Mouse (Mus musculus): ENCODE data around the gene Zmynd10.
"Not testable (repeated sequence)": the region's sequence is repeated elsewhere in the genome, so short reads cannot be mapped to it uniquely, and the experiment has no call there.

Zmynd10 gene

DNA sequence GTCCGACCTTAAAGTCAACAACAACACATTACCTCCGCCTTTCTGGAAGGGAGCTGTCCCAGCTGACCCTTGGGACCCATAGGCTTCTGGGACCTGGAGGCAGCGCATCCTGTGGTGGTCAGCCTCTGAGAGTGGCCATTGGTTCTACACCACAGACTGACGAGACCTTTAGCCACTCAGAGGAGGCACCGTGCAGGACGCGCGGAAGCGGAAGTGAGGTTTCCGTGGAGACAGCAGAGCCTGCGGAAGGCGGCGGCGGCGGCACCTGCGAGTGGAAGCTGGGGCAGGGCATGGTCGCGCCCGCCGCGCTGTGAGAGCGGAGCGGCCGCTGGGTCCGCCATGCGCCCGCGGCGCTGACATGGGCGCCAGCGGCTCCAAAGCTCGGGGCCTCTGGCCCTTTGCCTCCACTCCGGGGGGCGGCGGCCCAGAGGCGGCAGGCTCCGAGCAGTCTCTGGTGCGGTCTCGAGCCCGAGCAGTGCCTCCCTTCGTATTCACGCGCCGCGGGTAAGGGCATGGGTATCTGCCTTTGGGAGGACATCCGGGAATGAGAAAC, 16.0 kb downstream of the Zmynd10 start, which contains the start of gene Tusc2:
Tusc2 (plus strand) TSS at position 227 of the 553 bp plus-strand sequence.
- peak; percentile 87 for DNase-seq

DNA sequence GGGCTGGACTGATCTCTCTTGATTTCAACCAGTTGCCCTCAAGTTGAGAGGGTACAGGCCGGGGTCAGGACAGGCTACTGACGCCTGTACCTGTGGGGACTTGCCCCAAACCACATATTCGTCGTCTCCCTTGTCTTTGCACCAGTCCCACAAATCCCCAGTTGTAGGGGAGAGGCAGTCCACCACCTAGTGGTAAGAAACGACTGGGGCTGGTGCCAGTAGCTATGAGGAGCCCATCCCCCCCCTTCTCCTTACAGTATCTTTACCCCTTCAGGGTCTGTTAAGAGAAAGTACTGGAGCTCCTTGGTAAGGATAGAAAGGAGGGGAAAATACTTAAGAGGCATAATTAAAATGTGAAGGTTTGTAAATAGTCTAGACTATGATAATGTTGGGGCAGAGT, 18.5 kb downstream of the Zmynd10 start:
- not testable (repeated sequence) for DNase-seq

DNA sequence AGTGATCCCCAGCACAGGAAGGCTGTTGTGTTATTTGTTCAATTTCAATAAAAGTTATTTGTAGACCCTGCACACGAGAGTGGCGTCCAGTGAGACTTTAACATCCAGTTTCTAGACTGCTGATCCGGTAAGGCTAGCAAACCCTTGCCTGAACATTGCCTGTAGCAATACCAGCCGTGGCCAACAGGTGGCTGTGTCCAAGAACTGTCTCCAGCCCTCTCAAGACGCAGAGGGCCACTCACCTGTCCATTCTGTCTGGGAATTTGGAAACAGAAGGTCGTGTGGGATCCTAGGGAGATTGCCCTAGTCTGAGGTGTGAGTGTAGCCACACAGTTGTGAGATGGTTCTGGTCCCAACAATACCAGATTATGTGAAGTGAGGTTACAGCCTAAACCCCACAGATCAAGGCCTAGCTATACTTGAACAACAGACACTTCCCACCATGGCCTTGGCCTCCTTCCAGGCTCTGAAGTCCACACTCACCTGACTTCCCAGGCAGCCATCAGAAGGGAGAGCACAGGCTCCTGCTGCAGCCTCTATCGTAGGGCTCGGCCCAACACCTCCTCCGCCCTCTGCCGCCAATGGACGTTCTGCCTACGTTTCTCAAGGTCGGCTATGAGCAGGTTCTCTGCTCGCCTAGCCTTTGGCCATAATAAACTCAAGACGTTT, 19.1 kb downstream of the Zmynd10 start:
- peak; percentile 83 for DNase-seq

DNA sequence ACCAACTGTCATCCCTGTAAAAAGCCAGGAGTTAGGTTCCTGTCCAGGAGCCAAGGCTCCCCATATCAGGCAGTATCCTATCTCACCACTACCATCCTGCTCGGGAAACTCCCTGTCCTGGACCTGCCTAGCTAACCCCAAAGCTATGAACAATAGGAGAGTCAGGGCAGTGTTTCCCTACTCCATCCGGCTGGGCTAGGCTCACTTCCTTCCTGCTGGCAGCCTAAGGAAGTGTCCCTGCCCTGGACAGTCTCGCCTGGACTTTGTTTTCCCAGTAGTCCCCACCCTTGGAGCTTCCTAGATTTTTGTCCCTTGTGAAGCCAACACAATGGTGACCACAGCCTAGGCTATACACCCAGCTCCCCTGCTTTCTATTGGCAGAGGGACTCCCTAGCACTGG, 19.8 kb downstream of the Zmynd10 start:
- no peak for DNase-seq

DNA sequence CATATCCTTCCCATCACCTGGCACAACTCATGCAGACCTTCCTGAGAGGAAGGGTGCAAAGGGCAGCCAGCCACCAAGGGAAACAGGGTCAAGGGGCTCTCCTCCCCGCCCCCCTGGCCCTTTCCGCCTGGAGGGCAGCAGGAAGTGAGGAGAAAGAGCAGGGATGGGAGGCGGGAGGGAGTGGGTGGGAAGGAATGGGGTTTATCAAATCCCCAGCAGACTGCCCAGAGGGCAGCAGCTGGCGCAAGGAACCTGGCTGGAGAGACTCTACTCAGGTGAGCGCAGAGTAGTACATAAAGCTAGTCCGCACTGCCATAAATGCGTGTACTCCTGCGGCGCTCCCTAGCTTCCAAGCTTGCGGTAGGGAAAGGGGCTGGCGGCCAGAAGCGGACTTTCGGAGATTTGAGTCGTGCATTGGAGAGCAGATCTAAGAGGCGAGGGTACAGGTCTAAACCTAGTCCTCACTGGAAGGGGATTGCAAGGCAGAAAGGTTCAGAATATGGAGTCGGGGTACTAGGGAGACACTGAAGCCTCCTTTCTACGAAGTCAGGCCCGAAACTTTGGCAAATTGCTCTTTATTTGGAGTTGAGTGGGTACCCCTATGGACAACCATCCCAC, 20.7 kb downstream of the Zmynd10 start, which contains the start of gene Hyal2:
Hyal2 (plus strand) TSS at position 244 of the 618 bp plus-strand sequence.
- no peak for DNase-seq

DNA sequence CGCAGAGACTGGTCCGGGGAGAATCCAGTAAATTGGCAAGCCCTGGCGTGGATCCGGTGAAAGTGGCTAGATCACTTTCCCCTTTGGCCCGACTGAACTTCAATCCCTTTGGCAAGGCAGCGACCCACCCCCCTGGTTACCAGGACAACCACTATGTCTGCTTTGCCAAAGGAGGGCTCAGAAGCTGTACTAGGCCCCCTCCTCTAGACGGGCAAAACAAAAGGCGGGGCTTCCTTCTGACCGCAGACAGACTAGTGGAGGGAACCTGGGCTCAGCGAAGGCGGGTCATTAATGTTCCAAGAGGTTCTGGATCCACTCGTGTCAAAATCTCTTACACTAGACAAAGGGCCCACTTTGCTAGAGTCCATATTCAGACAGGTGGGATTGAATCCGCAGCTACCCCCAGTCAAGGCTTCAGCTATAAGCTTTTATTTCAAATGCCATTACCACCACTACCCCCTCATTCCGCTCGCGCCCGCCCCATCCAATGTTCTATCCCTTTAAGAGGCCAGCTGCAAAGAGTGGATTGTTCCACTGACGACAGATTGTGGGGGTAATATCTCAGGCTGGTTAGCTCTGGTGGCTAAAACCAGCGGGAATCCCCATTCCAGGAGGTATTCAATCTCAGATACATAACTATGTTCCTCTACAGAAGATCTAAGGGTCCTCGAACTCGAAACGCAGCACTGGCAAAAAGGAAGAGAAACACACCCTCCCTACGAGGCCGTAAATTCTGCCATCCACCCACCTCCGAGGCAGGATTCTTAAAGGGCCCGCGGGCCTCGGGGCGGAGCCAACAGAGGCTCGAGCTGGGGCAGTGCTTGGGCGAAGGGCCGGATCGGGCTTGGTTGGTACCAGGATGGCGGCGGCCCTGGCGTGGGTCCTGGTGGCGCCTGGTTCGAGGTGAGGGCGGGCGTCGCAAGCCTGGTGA, 21.5 kb downstream of the Zmynd10 start:
- peak; percentile 78 for DNase-seq

DNA sequence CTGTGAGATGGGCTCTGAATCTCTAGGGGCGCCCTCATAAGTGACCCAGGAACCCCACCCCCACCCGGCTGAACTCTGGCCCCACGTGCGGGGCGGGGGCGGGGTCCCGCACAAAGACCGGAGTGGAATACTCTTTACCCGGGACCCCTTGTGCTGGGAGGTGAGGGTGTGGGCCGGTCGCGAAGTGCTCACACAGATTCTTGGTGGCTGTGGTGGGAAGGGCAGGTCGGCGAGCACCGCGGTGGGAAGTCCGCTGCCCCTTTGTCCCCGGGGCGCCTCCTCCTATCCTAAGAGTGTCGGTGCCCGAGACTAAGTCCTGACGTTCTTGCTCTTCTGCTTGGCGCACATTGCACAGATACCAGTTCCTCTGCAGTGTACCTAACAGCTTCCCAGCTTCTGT, 22.2 kb downstream of the Zmynd10 start:
- DNase-seq, result no peak

DNA sequence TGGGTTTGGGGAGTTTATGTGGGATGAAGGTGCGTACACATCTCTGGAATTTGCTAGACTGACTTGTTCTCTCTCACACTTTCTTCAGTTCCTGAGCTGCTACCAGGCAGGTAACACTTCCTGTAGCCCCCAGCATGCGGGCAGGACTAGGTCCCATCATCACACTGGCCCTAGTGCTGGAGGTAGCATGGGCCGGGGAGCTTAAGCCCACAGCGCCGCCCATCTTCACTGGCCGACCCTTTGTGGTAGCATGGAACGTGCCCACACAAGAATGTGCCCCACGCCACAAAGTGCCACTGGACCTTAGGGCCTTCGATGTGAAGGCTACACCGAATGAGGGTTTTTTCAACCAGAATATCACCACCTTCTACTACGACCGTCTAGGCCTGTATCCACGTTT, 22.9 kb downstream of the Zmynd10 start:
- DNase-seq, result no peak

DNA sequence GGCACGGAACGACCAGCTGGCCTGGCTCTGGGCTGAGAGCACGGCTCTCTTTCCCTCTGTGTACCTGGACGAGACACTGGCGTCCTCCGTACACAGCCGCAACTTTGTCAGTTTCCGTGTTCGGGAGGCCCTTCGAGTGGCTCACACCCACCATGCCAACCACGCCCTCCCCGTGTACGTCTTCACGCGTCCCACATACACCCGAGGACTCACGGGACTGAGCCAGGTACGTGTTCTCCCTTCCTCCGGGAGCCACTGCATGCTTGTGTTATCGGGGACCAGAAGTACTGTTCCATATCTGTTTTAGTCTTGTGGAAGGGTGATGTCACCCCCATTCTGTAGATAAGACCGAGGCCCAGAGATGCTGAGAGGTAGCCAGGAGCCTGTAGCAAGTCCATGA, 23.7 kb downstream of the Zmynd10 start:
- DNase-seq, result no peak

DNA sequence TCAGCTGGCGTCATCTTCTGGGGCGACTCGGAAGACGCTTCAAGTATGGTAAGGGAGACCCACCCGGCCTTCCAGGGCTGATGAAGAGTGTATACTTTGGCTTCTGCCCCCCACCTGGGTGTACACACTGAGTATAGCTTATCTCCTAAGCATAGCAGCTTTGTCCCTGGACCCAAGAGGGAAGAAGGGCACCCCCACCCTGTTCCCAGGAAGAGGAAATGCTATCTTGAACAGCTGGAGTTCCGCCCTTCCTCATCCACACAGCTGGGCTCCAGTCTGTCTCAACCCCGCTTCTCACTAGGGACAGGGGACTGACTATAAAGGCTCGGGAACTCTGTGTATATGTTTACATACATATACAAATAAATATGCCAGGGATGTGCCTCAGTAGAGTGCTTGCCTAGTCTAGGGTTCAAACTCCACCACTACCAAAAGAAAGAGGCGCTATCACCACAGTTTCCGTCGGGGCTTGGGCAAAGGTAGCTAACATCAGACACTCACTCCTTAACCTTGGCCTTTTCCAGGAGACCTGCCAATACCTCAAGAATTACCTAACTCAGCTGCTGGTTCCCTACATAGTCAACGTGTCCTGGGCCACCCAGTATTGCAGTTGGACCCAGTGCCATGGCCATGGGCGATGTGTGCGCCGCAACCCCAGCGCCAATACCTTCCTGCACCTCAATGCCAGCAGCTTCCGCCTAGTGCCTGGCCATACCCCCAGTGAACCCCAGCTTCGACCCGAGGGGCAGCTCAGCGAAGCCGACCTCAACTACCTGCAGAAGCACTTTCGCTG, 24.6 kb downstream of the Zmynd10 start:
- DNase-seq, result no peak

DNA sequence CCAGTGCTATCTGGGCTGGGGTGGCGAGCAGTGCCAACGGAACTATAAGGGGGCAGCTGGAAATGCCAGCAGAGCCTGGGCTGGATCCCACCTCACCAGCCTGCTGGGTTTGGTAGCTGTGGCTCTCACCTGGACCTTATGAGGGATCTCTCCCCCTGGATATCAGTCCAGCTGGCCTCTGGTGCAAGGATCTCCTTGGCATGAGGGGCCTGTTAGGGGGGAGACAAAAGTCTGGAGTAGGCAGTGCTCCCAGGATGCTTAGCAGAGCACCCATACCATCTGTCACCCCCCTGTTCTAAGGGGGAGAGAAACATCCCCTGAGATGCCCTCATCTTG, 25.2 kb downstream of the Zmynd10 start:
- no peak for DNase-seq

DNA sequence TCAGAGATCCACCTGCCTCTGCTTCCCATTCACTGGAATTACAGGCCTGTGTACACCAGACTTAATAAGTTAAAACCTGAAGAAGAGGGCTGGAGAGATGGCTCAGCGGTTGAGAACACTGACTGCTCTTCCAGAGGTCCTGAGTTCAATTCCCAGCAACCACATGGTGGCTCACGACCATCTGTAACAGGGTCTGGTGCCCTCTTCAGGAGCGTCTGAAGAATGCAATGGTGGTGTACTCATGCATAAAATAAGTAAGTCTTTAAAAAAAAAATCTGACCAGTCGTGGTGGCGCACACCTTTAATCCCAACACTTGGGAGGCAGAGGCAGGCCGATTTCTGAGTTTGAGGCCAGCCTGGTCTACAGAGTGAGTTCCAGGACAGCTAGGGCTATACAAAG, 26.7 kb downstream of the Zmynd10 start:
- not testable (repeated sequence) for DNase-seq

DNA sequence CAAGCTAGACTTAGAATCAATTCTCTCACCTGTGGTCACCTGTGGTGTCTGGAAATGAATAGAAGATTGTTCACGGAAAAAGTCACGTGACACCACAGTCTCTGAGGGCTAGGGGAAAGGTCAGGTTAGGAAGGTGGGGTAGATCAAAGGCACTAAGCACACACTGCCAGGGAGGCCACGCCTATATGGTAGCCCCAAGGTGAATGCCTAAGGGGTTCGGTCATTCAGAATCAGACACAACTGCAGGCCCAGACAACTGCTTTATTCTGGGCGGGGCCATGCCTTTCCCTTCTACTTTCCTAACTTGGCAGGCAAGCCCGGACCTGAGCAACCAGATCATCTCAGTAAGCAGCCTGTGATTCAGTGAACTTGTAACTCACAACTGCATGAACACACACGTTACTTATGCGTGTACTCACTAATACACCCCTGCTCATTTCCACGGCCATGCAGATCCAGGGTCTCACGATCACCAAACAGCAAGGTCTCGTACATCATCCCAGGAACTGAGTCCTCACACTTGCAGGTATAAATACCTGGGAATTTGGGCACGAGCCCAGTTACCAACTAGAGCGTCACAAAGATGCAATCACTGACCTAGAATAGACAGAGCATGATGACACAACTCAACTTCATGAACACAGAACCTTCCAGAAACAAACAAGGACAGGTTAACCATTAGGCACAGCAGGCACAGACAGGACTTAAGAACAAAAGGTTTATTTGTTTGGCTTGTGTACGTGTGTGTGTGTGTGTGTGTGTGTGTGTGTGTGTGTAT, 28.7 kb downstream of the Zmynd10 start:
- DNase-seq, result no peak

DNA sequence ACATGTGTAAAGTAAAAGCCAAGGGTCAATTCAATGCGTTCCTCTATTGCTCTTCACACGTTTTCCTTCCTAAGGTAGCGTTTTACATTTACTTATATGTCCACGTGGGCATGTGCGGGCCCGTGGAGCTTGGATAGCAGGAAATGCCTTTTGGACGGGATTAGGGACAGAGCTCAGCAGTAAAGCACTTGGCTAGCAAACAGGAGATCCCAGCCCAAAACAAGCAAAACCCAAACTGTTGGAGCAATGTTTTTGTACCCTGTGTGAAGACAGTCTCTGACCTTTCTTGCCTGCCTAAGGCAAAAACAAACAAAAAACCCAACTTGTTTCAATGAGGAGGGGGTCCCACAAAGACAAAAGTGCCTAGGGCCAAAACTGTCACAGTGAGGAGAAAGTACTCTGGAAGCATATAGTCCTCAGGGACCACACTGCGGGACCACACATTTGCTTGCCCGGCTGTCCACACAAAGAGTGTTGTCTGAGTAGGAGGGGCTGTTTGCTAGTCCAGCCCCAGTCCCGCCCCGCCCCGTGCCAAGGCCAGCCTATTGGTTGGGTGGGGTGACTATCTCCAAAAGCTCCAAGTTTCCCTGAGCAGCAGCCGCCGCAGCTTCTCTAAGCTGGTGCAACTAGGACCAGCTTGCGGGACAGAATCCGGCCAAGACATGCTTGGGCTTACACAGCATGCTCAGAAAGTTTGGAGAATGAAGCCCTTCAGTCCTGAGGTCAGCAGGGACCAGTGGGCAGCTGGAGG, 29.4 kb downstream of the Zmynd10 start, which contains the start of gene Hyal1:
Hyal1 (plus strand) TSS at position 571 of the 751 bp plus-strand sequence.
- DNase-seq, result peak; percentile 68

DNA sequence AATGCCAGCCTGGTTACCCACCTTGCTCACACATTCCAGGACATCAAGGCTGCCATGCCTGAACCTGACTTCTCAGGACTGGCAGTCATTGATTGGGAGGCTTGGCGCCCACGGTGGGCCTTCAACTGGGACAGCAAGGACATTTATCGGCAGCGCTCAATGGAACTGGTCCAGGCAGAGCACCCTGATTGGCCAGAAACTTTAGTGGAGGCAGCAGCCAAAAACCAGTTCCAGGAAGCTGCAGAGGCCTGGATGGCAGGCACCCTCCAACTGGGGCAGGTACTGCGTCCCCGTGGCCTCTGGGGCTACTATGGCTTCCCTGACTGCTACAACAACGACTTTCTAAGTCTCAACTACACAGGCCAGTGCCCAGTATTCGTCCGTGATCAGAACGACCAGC, 30.8 kb downstream of the Zmynd10 start:
- no peak for DNase-seq

DNA sequence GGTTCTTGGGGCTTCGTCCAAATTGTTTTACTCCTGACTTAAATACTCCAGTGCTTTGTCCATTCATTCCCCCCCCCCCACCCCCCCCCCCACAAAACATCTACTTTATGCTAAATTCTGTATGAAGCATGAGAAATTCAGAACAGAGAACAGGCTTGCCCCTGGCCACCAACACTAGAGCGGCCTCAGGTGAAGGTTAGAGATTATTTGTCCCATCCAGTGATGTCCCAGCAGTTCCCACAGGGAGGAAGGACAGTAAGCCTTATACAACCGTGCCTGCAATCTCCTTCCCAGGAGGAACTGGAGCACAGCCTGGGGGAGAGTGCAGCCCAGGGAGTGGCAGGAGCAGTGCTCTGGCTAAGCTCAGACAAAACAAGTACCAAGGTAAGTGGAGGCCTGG, 31.5 kb downstream of the Zmynd10 start, which contains the start of gene Naa80:
Naa80 (plus strand) TSS at position 301 of the 400 bp plus-strand sequence.
- no peak for DNase-seq

DNA sequence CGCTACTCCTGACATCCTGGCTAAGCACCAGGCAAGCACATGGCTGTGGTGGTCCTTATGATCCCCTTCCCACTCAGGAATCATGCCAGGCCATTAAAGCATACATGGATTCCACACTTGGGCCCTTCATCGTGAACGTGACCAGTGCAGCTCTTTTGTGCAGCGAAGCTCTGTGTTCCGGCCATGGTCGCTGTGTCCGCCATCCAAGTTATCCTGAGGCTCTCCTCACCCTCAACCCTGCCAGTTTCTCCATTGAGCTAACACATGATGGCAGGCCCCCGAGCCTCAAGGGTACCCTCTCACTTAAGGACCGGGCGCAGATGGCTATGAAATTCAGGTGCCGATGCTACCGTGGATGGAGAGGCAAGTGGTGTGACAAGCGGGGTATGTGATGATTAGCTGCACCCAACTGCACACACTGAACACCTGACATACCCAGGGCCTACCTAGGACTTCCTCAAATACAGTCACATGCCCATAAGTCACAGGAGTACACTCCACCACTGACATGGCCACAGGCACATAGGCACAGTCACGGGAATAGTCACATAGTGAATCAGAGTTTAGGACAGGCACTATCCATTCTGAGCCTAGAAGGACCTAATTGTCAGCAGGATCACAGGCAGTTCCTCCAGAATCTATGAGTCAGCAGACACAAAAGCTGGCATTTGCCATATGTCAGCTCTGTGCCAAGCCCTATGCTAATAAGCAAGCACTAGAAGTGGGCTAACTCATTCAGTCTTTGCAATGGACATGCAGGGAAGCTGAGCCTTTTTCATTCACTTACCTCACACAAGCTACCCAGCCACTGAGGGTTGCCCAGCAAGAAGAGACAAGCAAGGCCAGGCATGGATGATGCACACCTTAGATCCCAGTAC, 32.2 kb downstream of the Zmynd10 start:
- no peak for DNase-seq

DNA sequence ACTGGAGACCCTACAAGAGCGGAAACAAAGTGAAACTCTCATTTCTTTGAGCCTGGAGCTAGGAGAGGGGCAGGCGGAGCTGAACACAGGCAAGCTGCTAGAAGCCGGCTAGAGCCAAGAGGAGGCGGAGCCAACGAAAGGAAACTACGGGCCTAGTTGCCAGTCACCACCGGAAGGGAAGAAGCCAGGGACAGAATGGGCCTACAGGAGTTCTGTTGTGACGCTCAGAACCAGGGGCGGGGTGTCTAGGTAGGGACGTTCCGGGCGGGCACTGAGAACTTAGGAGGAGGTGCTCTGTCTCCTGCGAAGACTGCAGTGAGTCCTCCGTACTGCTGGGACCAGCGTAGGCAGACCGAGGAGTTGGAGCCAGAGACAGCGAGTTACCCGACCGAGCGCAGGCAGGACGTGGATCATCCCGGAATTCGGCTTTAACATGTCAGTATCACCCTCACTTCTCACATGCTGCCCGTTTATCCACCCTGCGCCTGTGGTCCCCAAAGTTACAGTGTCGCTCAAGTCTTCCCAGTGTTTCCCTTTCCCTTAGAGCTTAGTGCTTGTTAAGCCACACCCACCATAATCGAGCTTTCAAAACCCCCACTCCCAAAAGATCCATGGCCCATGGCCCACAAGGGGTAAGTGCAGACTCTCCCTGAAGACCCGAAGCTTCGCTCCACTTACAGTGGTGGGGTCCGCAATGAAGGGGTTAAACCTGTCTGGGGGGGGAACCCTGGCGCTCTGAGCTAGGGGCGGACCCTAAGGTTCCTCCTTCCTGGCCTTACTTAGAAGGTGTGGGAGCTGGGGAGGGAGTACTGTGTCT, 33.6 kb downstream of the Zmynd10 start, which contains the start of gene Hyal3:
Hyal3 (plus strand) TSS at position 318 of the 817 bp plus-strand sequence.
- DNase-seq, result peak; percentile 75

DNA sequence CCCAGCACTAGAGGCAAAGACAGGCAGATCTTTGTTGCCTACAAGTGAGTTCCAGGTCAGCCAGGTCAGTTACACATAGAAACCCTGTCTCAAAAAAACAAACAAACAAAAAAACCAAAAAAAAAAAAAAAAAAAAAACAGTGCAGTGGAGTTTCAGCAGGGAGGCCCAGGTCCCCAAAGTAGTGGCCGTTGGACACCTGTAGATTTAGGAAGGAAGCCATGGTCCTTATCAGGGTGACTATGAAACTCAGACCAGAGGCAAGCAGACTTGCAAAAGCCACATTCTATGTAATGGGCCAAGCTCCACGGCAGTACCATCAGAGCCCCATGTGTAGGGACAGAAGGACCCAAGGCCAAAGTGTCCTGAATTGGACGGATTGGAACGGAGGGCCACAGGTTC, 34.5 kb downstream of the Zmynd10 start:
- DNase-seq, result no peak
